In the genomic region with DNA sequence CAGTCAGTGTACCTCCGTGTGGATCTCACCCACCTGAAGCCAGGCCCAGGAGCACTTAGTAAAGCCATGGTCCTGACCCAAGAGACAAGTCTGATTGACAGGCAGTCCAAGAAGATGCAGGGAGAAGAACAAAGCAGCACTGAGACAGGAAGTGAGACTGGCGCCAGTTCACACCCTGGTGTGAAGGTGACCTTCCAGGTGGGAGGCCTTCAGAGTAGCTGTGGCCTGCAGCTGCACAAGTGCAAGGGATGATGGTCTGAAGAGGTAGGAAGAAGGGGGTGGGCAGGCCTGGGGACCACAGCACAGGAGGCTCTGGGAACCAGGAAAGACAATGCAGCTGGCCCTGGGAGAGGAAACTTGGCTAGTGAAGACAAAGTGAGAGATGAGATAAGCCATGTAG, we compare ENCODE assay signal across 26 mouse cellular contexts.
DNase-seq lines count a peak whose midpoint lies in the region; ATAC-seq lines count a peak whose summit lies in the region.
"Had no signal": no experiment of that assay in that cellular context is flagged by ENCODE, and none has a peak within 500 bp of the region (broad histone marks: within the 10 kb centered on the region; RNA-seq: fewer than 3 reads in every experiment).

No protein-coding gene starts in this region.

- no peak overlapping the region for H3K9ac ChIP-seq in midbrain, embryonic 15.5 days
- H3K9ac ChIP-seq in liver, embryonic 11.5 days (ENCODE audit: low read depth, low read length): no peak overlapping the region
- H3K9ac ChIP-seq: embryonic facial prominence, embryonic 13.5 days; forebrain, embryonic 13.5 days; limb, embryonic 15.5 days; midbrain, embryonic 12.5 days; neural tube, embryonic 12.5 days had no signal

- H3K27me3 ChIP-seq in midbrain, embryonic 10.5 days (ENCODE audit: low read depth, poor library complexity, severe bottlenecking): no peaks in the 10 kb centered on the region
- H3K27me3 ChIP-seq in midbrain, embryonic 15.5 days (replicated peaks): no peaks in the 10 kb centered on the region
- no peaks in the 10 kb centered on the region for H3K27me3 ChIP-seq in limb, embryonic 10.5 days (ENCODE audit: low read depth, poor library complexity, severe bottlenecking)
- H3K27me3 ChIP-seq in liver, embryonic 11.5 days (replicated peaks; ENCODE audit: control insufficient read depth, insufficient read depth, low read length): no peaks in the 10 kb centered on the region
- H3K27me3 ChIP-seq: embryonic facial prominence, embryonic 13.5 days; forebrain, embryonic 13.5 days; midbrain, embryonic 12.5 days; neural tube, embryonic 12.5 days had no signal

- ATAC-seq in midbrain, embryonic 15.5 days (replicated peaks): no peak
- no peak for ATAC-seq in liver, embryonic 11.5 days (replicated peaks; ENCODE audit: low FRiP score)
- ATAC-seq in activated CD4-positive, CD25-positive, alpha-beta regulatory T cell, adult 4 months: no peak
- ATAC-seq: forebrain, embryonic 13.5 days; hindbrain, embryonic 16.5 days; lung, postnatal 0 days had no signal

- H3K36me3 ChIP-seq in midbrain, embryonic 10.5 days: no peaks in the 10 kb centered on the region
- no peaks in the 10 kb centered on the region for H3K36me3 ChIP-seq in midbrain, embryonic 15.5 days (replicated peaks)
- H3K36me3 ChIP-seq in limb, embryonic 10.5 days: no peaks in the 10 kb centered on the region
- no peaks in the 10 kb centered on the region for H3K36me3 ChIP-seq in liver, embryonic 11.5 days (ENCODE audit: control insufficient read depth, insufficient read depth, low read length)
- H3K36me3 ChIP-seq: embryonic facial prominence, embryonic 13.5 days; heart, embryonic 10.5 days; limb, embryonic 15.5 days; midbrain, embryonic 12.5 days; neural tube, embryonic 12.5 days had no signal

- H3K27ac ChIP-seq in midbrain, embryonic 10.5 days (replicated peaks): peak overlapping the region; percentile 68
- no peak overlapping the region for H3K27ac ChIP-seq in midbrain, embryonic 15.5 days
- H3K27ac ChIP-seq in limb, embryonic 10.5 days: peak overlapping the region; percentile 11
- no peak overlapping the region for H3K27ac ChIP-seq in liver, embryonic 11.5 days (ENCODE audit: low read depth, low read length)
- H3K27ac ChIP-seq: embryonic facial prominence, embryonic 13.5 days; forebrain, embryonic 13.5 days; heart, embryonic 10.5 days; limb, embryonic 15.5 days; macrophage; midbrain, embryonic 12.5 days; neural tube, embryonic 12.5 days had no signal

- no peaks in the 10 kb centered on the region for H3K9me3 ChIP-seq in midbrain, embryonic 10.5 days (replicated peaks)
- H3K9me3 ChIP-seq in midbrain, embryonic 15.5 days: no peaks in the 10 kb centered on the region
- H3K9me3 ChIP-seq in limb, embryonic 10.5 days (replicated peaks): no peaks in the 10 kb centered on the region
- no peaks in the 10 kb centered on the region for H3K9me3 ChIP-seq in liver, embryonic 11.5 days (ENCODE audit: control insufficient read depth, low read length)
- H3K9me3 ChIP-seq: embryonic facial prominence, embryonic 13.5 days; forebrain, embryonic 13.5 days; heart, embryonic 10.5 days; limb, embryonic 15.5 days; midbrain, embryonic 12.5 days; neural tube, embryonic 12.5 days had no signal

- DNase-seq in midbrain, embryonic 10.5 days (ENCODE audit: low spot score): no peak
- peak; percentile 50 for DNase-seq in R1 (ENCODE audit: low read depth, low spot score)
- DNase-seq in limb, embryonic 10.5 days (ENCODE audit: low spot score): no peak
- peak; percentile 60 for DNase-seq in thymus, postnatal 4 days
- no peak for DNase-seq in liver, embryonic 11.5 days (ENCODE audit: low spot score)
- DNase-seq: adrenal gland, postnatal 36 days; cerebellum, adult 18-20 months; cerebellum, postnatal 25 days; embryo, embryonic 11 days; gastrocnemius, postnatal 10 days; heart, postnatal 4 days; kidney, adult 11 months; layer of hippocampus, adult 9-11 months; right cerebral cortex, postnatal 25 days had no signal

- H3K4me1 ChIP-seq in midbrain, embryonic 10.5 days: peaks cover 19% of the 10 kb centered on the region
- H3K4me1 ChIP-seq in midbrain, embryonic 15.5 days: 0 out of 2 replicates have a peak, but pooled peaks cover 3% of the 10 kb centered on the region
- peaks cover 22% of the 10 kb centered on the region for H3K4me1 ChIP-seq in limb, embryonic 10.5 days
- no peaks in the 10 kb centered on the region for H3K4me1 ChIP-seq in liver, embryonic 11.5 days (replicated peaks; ENCODE audit: control insufficient read depth, insufficient read depth, low read length)
- H3K4me1 ChIP-seq: embryonic facial prominence, embryonic 13.5 days; forebrain, embryonic 13.5 days; limb, embryonic 15.5 days; midbrain, embryonic 12.5 days had no signal

- WGBS in midbrain, embryonic 10.5 days: 81% methylated on average over 2 of the region's 2 CpGs
- 90% methylated on average over 2 of the region's 2 CpGs for WGBS in midbrain, embryonic 15.5 days
- 61% methylated on average over 2 of the region's 2 CpGs for WGBS in limb, embryonic 10.5 days
- WGBS in liver, embryonic 11.5 days: 52% methylated on average over 2 of the region's 2 CpGs

- no peak overlapping the region for H3K4me3 ChIP-seq in midbrain, embryonic 10.5 days
- no peak overlapping the region for H3K4me3 ChIP-seq in midbrain, embryonic 15.5 days
- H3K4me3 ChIP-seq in limb, embryonic 10.5 days: no peak overlapping the region
- H3K4me3 ChIP-seq in liver, embryonic 11.5 days (ENCODE audit: low read depth, low read length): no peak overlapping the region
- H3K4me3 ChIP-seq: embryonic facial prominence, embryonic 13.5 days; erythroblast, embryonic 14.5 days; forebrain, embryonic 13.5 days; heart, embryonic 10.5 days; limb, embryonic 15.5 days; midbrain, embryonic 12.5 days; neural tube, embryonic 12.5 days had no signal

- H3K4me2 ChIP-seq in midbrain, embryonic 15.5 days: no peak overlapping the region
- no peak overlapping the region for H3K4me2 ChIP-seq in liver, embryonic 11.5 days
- H3K4me2 ChIP-seq: embryonic facial prominence, embryonic 13.5 days; forebrain, embryonic 13.5 days; limb, embryonic 15.5 days; midbrain, embryonic 12.5 days; neural tube, embryonic 12.5 days had no signal

Comparison
In these comparisons a context has a peak if more than half of its experiments do, and no peak if none do; other contexts are left out.
1. H3K27ac ChIP-seq: peak in midbrain, embryonic 10.5 days (single experiment) and limb, embryonic 10.5 days (single experiment); none in midbrain, embryonic 15.5 days (single experiment) and liver, embryonic 11.5 days (single experiment).
2. DNase-seq: peak in R1 (single experiment) and thymus, postnatal 4 days (single experiment); none in midbrain, embryonic 10.5 days (single experiment), limb, embryonic 10.5 days (single experiment) and liver, embryonic 11.5 days (single experiment).